Mouse (Mus musculus): ENCODE results near the gene Gm49325.

- TF ChIP-seq POLR2A (IDR thresholded peaks at IDR 0.05; ENCODE audit: control insufficient read depth, extremely low read depth, insufficient read depth, low read length, poor library complexity) = no peak
- no peak for TF ChIP-seq CTCF (IDR thresholded peaks at IDR 0.05; ENCODE audit: borderline replicate concordance, control insufficient read depth, extremely low read depth, insufficient read depth, low read length, poor library complexity)
Observed at GRCm38 (mm10) chr10:77670710-77671109, 64.7 kb downstream of the Gm49325 start.

Data from thymus, adult 2 months (tissue).